Mouse (Mus musculus): ENCODE data around the gene Exoc3l.

Exoc3l gene

DNA sequence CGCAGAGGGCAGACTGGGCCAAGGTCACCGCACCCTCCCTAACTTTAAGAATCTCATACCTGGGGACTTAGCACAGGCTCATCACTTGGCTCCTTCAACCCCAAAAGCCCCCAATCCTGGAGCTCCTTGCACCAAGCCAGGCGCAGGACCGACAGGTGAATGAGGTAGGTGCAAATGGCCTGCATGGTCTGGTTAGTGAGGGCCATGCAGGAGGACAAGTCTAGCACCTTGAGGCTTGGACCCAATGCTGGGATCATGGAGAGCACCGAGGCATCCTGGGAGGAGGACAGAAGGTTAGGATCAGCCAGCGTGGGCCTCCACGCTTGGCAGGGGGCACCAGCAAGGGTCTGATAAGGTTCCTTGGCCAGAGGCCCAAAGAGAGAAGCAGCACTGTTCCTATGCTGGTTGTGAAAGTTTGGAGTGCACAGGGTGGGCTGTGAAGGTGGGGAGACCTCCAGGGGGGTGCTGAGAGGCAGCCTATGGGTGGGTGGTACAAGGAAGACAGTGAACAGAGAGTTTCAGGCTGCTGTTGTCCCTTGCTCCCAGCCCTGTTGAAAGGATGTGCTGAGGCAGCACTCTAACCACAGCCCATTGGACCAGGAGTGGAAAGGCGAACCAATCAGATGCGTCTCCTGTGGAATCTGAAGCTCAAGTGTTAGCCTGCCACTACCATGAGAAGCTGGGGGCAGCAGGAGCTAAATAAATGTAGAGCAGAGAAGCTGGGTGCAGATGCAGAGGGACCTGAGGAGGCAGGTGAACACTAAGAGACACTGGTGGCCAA lies 17.9 kb upstream of the Exoc3l start:
- DNase-seq (ENCODE audit: low spot score in 2 of 2): no peak

DNA sequence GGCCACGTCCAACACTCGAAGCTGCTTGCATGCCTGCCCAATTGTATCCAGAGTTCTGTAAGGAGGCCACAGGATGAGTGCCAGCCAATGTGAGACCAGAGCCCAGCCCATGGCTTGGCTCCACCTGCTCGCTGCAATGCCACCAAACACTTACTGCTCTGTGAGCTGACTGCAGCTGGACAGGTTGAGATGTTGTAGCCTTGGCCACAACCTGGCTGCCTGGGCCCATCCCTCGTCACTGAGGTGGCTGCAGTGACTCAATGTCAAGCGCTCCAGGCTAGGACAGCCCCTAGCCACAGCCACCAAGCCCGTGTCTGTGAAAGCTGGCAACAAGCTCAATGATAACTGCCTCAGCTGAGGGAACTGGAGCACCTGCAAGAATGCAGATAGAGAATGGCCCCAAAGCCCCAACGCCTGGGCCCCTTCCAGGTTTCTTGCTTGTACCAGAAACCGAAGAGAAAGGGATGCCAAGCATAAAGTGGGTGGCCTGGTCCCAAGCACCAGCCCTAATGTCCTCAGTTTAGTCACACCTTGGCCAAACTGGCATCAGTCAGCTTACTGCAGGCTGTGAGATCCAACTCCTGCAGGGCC lies 17.1 kb upstream of the Exoc3l start:
- peak in 1 of 2 experiments; percentile 48 for DNase-seq (ENCODE audit: low spot score in 2 of 2)

DNA sequence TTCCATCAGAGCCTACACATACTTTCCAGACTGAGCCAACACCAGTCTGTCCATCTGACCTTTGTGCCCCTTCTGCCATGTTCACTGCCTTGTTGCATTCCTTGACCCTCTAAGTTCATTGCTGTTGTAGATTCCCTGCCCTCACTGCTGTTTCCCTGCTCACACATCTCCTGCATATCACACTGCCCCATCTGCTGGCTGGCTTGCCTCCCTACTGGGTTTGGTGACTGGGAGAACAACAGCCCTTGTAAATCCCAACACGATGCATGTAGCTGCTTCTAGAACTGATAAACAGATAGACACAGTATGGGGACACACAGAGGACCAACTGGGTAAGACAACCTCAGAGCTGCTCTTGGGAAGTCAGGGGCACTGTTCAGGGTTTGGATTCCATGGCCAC lies 15.8 kb upstream of the Exoc3l start:
- no peak for DNase-seq (ENCODE audit: low spot score in 2 of 2)

DNA sequence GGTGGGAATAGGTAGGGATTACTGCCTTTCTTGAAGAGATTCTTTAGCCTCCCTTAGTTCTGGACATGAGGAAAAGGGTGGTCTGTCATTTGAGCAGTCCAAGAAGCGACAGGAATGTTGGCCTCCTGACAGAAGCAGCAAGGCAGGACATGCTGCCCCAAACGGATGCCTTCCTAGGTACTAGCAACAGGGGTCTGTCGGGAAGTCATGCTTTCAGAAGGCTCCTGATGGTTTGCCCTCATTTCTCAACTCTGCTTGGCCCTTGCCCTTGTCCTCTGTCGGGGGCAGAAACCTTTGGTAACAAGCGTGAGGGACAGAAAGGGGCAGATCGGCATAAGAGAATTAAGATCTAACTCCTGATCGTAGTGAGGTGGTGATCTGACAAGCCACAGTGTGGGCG lies 14.2 kb upstream of the Exoc3l start:
- no peak for DNase-seq (ENCODE audit: low spot score in 2 of 2)

DNA sequence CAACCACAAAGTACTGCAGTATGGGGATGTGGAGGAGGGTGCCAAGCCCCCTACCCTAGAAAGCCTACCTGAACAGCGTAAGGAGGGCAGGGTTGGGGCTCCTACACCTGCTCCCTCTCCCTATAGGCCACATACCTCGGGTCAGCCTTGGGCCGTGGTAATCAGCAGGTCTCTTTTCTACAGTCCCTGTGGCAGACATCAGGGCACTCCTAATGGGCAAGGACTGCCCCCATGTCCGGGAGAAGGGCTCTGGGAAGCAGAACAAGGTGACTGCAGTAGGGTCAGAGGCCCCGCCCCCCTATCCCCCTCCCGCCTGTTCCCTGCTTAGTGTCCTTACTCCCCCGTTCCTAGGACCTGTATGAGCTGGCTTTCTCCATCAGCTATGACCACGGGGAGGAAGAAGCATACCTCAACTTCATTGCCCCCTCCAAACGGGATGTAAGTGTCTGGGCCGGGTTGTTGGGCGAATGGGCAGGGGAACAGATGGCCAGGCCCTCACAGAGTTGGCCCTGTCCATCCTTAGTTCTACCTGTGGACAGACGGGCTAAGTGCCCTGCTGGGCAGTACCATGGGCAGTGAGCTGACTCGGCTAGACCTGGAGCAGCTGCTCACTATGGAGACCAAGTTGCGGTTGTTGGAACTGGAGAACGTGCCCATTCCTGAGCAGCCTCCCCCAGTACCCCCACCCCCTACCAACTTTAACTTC lies 13.4 kb upstream of the Exoc3l start:
- DNase-seq (ENCODE audit: low spot score in 2 of 2): no peak

DNA sequence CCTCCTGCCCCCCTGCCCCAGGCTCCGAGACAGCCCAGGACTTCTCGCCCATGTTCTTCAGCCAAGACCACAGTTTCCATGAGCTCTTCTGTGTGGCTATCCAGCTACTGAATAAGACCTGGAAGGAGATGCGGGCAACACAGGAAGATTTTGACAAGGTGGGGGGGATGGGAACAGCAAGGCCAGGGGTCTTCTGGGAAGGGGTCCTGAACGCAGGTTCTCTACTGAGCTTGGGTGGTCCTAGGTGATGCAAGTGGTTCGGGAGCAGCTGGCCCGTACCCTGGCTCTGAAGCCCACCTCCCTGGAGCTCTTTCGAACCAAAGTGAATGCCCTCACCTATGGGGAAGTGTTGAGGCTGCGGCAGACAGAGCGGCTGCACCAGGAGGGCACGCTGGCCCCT lies 12.5 kb upstream of the Exoc3l start:
- DNase-seq (ENCODE audit: low spot score in 2 of 2): no peak

DNA sequence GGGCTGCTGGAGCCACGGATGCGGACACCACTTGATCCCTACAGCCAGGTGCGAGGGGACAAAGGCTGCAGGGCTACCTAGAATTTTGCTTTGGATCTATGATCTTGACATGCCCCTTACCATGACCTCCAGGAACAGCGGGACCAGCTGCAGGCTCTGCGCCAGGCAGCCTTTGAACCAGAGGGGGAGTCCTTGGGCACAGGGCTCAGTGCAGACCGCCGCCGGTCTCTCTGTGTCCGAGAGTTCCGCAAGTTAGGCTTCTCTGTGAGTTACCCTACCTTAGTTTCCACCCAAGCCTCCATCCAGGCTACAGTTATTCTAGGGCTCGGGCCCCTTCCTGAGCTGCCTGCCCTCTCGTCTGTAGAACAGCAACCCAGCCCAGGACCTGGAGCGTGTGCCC lies 11.8 kb upstream of the Exoc3l start:
- no peak for DNase-seq (ENCODE audit: low spot score in 2 of 2)

DNA sequence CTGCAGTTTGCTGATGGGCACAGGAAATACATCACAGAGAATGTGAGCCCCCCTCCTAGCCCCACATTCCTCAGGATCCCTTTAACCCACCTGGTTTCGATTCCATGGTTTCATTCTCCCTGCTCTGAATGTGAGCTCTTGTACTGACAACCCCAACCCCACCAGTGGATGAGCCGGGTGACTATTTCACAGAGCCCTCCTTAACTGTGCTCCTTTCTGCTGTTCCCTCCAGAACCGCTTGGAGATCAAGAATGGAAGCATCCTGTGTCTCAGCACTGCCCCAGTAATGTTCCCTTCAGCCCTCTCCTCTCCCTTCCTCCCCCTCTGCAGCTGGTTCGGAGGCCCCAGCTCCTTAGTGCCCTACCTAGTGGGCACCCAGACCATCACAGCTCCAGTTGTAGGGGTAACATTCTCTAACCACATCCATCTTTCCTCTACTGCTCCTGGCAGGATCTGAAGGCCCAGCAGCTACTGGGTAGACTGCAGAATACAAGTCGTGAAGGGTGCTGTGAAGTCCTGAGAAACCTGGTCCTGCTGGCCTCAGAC lies 10.3 kb upstream of the Exoc3l start:
- DNase-seq (ENCODE audit: low spot score in 2 of 2): no peak

DNA sequence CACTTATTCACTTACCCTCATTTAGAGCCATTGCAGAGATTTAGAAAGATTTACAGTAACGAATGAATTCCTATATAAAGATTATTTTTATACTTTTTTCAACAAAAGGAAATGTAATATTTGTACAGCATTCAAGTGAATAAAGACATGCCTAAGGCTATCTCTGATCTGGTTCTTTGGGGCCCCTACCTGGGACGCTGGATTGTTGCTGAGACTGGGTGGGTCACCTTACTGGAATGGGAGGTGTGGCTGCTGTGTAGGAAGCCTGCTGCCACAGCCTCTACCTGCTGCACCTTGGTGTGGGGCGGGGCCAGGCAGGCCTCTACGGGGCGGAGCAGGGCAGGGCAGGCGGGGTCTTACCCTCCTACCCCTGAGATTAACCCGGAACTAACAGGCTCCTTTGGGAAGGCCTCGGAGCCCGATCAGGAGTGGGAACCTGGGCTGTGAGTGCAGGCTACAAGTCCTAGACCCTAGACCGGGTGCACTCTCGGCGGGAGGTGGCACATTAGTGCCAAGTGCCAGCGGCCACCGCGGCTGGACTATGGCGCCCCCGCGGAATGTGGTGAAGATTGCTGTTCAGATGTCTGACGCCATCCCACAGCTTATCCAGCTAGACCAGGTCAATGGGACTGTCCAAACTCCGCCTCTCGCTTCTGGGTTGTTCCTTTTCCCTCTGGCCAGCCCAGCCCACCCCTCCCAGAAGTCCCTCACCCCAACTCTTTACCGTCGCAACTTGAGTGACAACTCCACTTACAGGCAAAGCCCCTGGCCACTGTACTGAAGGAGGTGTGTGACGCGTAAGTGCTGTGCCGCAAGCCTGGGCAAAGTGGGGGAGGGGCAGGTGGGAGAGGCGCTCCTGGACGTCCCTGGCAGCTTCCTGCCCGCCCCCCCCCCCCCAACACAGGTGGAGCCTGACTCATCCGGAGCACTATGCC lies 9.6 kb upstream of the Exoc3l start, which contains the start of gene Elmo3:
Elmo3 (plus strand) TSS at position 391 of the 935 bp plus-strand sequence.
- no peak for DNase-seq (ENCODE audit: low spot score in 2 of 2)

DNA sequence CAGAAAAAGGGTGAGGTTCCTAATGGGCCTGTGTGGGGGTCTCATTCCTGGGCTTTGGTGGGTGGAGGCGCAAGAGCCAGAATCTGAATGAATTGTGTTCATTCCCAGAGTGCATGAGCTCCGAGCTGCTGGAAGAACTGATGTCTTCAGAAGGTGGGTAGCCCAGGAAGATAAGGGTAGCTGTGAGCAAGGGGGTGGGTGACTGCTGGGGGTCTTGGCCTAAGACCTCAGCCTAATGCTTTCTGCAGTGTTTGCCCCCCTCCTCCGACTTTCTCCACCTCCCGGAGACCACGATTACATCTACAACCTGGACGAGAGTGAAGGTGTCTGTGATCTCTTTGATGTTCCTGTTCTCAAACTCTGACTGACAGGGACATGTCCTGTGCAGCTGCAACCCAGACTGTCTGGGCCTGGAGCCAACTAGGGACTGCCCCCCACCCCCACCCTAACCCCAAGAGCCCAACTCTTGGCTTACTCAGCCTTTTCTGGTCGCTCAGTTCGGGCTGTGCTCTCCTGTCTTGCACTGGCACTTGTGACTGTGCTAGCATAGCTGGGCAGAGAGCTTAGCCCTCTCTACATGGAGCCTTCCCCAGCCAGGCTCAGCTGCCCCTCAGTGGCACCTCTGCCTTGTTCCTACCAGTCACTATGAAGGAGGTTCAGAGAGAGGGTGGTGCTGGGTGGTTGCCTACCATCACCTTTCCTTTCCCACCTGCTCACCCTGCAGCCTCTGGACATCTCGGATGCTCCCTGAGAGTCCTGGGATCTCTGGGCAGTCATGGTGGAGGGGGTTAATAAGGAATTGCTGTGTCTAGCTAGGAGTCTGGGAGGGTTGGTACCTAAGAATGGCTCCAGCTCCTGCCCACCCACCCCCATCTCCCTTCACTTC lies 8.7 kb upstream of the Exoc3l start:
- DNase-seq (ENCODE audit: low spot score in 2 of 2): no peak

DNA sequence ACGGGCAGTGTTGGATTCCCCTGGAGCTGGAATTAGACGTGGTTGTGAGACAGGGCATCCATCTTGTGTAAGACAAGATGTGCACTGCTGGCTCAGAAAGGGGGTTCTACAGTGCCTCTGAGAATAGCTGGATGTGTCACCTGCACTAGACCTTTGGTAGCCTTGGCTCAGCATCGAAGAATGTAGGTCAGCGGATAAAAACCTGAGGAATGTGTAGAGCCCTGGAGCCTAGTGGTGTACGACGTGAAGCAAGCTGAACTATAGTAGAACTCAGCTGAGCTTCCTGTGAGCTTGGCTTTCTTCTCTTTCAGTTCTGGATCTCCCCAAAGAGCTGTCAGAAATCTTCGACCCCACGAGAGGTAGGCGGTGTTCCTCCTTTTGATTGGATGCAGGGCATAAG lies 8.0 kb upstream of the Exoc3l start:
- DNase-seq (ENCODE audit: low spot score in 2 of 2): no peak

DNA sequence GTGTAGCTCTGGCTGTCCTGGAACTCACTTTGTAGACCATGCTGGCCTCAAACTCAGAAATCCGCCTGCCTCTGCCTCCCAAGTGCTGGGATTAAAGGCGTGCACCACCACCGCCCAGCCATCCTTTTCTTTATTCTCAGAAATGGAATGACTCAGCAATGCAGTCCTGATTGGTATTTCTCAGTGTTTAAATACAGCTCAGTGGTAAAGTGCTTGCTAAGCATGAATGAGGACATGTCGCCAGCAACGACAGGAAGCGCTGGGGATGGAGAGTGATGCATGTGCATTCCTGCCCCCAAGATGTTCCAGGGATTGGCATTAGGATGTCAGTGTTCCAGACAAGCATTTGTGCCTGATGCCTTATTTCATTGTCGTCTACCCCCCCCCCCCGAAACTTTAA lies 7.5 kb upstream of the Exoc3l start:
- DNase-seq (ENCODE audit: low spot score in 2 of 2): no peak

DNA sequence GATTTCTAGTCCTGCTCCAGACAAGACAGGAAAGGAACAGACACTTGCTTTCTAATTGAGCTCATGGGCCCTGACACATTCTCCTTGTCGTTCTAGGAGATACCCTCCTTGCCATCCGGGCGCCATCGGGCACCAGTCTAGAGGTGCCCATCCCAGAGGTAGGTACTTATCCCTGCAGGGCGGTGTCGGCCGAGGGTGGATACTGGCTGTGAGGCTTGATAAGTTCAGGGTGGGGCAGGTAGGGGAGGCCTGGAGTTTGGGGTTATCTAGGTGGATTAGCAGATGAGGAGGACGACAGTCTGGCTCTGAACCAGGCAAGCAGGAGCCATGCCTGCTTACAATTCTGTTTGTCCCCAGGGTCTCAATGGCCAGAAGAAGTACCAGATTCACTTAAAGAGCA lies 4.1 kb upstream of the Exoc3l start:
- DNase-seq (ENCODE audit: low spot score in 2 of 2): no peak

DNA sequence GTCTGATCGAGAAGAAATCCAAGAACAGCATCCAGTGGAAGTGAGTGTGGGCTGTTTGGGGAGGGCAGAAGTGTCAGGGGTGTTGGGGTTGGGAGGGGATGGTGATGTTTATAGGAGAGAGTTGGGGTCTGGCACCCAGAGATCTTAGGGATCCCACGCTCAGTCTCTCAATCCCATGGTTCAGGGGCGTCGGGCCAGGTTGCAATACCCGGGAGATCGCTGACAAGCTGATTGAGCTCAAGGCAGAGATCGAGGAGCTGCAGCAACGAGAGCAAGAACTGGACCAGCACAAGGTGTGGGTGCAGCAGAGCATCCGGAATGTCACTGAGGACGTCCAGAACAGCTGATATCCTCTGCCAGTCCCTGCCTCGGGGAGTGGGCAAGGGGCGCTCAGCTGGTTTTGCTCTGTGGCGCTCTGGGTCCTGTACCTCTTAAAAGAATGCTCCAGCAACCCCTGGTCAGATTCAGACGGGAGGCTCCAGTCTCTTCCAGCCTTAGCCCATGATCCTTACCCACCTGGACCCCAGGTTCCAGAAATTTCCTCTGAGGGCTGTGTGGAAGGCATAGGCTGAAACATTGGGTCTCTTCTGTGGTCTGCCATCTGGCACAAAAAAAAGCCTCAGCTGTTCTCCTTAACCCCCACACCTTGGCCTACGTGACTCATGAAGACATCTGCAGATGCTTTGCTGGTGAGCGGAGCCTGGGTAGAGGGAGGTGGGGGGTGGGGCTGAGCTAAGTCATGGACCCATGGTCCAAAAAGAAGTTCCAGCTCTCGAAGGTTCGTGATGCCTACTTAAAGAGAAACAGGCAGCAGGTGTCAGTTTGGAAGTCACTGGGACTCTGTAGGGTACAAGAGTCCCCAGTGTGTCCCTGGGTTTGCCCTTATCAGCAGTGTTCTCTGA lies 2.7 kb upstream of the Exoc3l start:
- DNase-seq (ENCODE audit: low spot score in 2 of 2): no peak

DNA sequence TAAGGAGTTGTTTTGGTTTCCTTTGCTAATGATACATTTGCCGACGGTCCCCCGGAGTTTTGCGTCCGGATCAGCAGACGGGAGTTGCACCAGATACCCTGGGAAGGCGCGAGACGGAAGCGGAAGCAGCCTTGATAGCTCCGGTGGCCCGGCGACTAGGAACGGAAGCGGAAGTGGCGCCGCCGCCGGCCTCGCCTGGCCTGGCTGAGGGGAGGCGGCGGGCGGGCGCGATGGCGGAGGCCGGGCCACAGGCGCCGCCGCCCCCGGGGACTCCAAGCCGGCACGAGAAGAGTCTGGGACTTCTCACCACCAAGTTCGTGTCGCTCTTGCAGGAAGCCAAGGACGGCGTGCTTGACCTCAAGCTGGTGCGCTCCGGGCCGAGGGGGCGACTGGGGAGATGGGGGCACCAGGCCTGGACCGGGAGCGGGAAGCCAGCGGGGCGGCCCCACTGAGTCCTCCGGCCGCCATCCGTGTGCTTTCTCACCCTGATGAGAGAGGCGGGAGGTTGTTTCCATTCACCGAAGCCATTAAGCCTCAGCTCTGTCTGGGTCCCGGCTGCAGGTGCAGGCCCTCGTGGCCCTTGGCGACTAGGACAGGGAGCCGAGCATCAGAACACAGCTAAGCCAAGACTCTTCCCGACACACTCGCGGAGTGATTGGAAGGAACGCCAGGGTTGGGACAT lies 1.8 kb upstream of the Exoc3l start, which contains the start of gene E2f4:
E2f4 (plus strand) TSS at position 153 of the 682 bp plus-strand sequence.
- peak; percentile 93 for DNase-seq (ENCODE audit: low spot score in 2 of 2)

DNA sequence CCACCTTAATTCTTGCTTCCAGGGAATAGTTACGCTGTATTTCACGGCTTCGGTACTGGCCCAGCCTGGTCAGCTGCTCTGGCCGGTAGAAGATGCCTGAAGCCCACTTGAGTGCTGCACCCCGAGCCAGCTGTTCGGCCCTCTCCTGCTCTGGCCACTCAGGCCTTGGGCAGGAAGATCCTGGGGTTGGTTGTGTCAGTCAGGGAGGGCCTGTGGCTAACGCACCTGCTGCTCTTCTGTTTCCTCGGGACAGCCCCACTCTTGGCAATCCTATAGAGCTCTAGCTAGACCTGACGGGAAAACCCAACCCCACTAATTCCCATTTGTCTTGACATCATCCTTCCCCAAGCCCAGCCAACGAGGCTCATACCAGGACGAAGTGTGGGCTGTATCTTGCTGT lies 645 bp downstream of the Exoc3l start:
- no peak for DNase-seq (ENCODE audit: low spot score in 2 of 2)

DNA sequence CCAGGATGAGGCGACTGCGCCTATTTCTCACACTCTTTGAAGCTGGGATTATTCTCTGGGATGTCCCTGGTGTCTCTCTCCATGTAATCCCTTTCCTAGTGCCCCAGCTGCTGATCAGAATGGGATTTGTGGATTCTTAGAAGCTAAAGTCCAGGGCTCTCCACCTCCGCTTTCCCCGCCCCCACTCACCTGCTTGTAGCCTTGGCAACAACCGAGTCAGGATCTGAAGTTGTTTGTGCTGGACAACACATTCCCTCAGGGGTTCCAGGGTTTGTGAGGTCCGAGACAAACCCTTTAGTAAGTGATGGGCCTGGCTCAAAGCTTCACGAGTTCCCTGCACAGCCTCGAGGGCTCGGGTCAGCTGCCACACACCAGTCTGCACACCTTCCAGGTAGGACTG lies 1.1 kb downstream of the Exoc3l start:
- DNase-seq (ENCODE audit: low spot score in 2 of 2): no peak

DNA sequence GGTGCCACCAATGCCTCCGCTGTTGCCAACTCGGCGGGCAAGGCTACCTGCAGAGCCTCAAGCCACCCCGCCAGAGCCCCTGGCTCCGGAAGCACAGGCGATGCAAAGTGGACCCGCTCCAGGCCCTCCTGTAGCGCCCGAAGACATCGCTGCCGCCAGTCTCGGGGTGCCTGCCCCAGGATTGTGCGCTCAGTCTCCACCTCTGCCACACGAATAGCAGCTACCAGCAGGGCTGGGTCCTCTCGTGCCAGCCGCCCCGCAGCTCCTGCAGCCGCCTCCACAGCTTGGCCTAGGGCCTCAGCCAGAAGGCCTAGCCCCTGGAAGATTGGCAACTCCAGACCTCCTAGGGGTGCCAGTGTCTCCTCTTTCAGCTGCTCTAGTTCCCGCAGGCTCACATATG lies 2.5 kb downstream of the Exoc3l start:
- DNase-seq (ENCODE audit: low spot score in 2 of 2): no peak

DNA sequence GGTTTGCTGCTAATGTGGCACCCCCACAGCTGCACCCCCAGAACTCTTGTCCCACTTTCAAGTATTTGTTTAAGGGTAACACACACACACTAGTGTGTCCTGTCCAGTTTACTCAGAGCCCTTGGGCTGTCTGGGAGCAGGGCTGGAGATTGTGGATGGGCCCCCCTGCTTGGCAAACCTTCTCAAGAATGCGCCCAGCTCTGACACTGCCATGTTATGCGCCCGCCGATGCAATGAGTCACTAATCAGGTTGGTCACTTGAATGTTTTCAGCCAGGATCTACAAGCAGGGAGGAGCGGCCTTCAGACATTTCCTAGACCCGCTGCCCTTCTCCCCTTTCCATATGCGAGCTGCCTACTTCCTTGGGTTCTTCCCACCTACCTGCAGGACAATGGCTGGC lies 3.4 kb downstream of the Exoc3l start:
- no peak for DNase-seq (ENCODE audit: low spot score in 2 of 2)
